Mouse (Mus musculus) liver, embryonic 13.5 days (tissue): ENCODE measurements around the gene Shisa6. TPM values are rescaled to one million over a fixed set of nuclear protein-coding genes. Genes with fewer than 3 reads are reported as not detected.

ENCODE experiments used
- ATAC-seq: fragments of 200-750 bp; cut with Nextera tagmentation; 2 replicates; pipeline ENCODE4 v1.8.0; 2017; ENCODE audit warnings: low read depth, mild to moderate bottlenecking, moderate number of reproducible peaks, moderate library complexity
- DNase-seq: peaks from one replicate; pipeline ENCODE4 v3.0.0; 2022
- H3K27ac ChIP-seq: fragments of 300-500 bp; sonication (generic); 2 replicates; pipeline ENCODE4 v1.5.1; 2015; ENCODE audit warnings: moderate library complexity, mild to moderate bottlenecking, inconsistent platforms
- H3K27me3 ChIP-seq: fragments of 300-500 bp; sonication (generic); 2 replicates; pipeline ENCODE4 v1.6.1; 2015; ENCODE audit warnings: mild to moderate bottlenecking, inconsistent platforms
- H3K36me3 ChIP-seq: fragments of 300-500 bp; sonication (generic); 2 replicates; pipeline ENCODE4 v1.6.1; 2015; ENCODE audit warnings: mild to moderate bottlenecking, inconsistent platforms
- H3K4me1 ChIP-seq: fragments of 300-500 bp; sonication (generic); replicated peaks from 2 replicates; pipeline ENCODE4 v1.6.1; 2015; ENCODE audit warnings: inconsistent platforms
- H3K4me2 ChIP-seq: fragments of 300-500 bp; sonication (generic); 2 replicates; pipeline ENCODE4 v1.6.1; 2015; ENCODE audit warnings: inconsistent platforms, mild to moderate bottlenecking, moderate library complexity
- H3K4me3 ChIP-seq: fragments of 300-500 bp; sonication (generic); replicated peaks from 2 replicates; pipeline ENCODE4 v1.5.1; 2015; ENCODE audit warnings: mild to moderate bottlenecking, inconsistent platforms
- H3K9ac ChIP-seq: fragments of 300-500 bp; sonication (generic); 2 replicates; pipeline ENCODE4 v1.6.1; 2015; ENCODE audit warnings: mild to moderate bottlenecking, inconsistent platforms
- H3K9me3 ChIP-seq: fragments of 300-500 bp; sonication (generic); replicated peaks from 2 replicates; pipeline ENCODE4 v1.6.1; 2016; ENCODE audit warnings: inconsistent platforms
- WGBS: fragments of 180-500 bp; shearing (Covaris S2); methylation state at CpG from one replicate; pipeline ENCODE4 v1.1.7; 2015; ENCODE audit not compliant: insufficient replicate concordance; 5-methylcytosine and 5-hydroxymethylcytosine counted together
- polyA plus RNA-seq: library from polyadenylated mRNA; unstranded; fragments of >200 nt; fragmentation: Nextera tagmentation; extraction: Ambion mirVana; gene quantifications from 2 replicates; pipeline ENCODE4 v1.2.1, GENCODE M21; 2015

Gene Shisa6
- not detected in 2 replicates for polyA plus RNA-seq

GRCm38 (mm10) chr11:66525371-66526045, at the start of gene Shisa6:
Gene Shisa6, minus strand, starts transcription at chr11:66525964.
- H3K27me3 ChIP-seq = peaks cover 76% of the 10 kb centered on the region
- no peak within 1 kb of the TSS for H3K9ac ChIP-seq
- peak within 1 kb of the TSS; percentile 42 for H3K4me3 ChIP-seq
- DNase-seq (no peak), ATAC-seq (no peak)
- H3K36me3 ChIP-seq = no peaks in the 10 kb centered on the region
- H3K9me3 ChIP-seq = no peaks in the 10 kb centered on the region
- no peak within 1 kb of the TSS for H3K27ac ChIP-seq
- no peaks in the 10 kb centered on the region for H3K4me1 ChIP-seq
- H3K4me2 ChIP-seq = peak within 1 kb of the TSS; percentile 52
- WGBS = 2% methylated on average over 76 of the region's 89 CpGs

GRCm38 (mm10) chr11:66573888-66574287, 48.1 kb upstream of the Shisa6 start:
- H3K36me3 ChIP-seq = no peaks in the 10 kb centered on the region
- no peak for DNase-seq
- H3K4me2 ChIP-seq = no peak overlapping the region
- H3K27me3 ChIP-seq = 0 out of 2 replicates have a peak, but pooled peaks cover 1% of the 10 kb centered on the region
- H3K27ac ChIP-seq = no peak overlapping the region
- no peak for ATAC-seq
- no peaks in the 10 kb centered on the region for H3K9me3 ChIP-seq
- no peak overlapping the region for H3K4me3 ChIP-seq
- 18% methylated on average over 2 of the region's 2 CpGs for WGBS
- no peak overlapping the region for H3K9ac ChIP-seq
- no peaks in the 10 kb centered on the region for H3K4me1 ChIP-seq

- Histone ChIP-seq H3K9ac (no peak overlapping the region), H3K27me3 (peaks cover 23% of the 10 kb centered on the region), H3K4me2 (no peak overlapping the region), H3K9me3 (no peaks in the 10 kb centered on the region), H3K4me3 (no peak overlapping the region), H3K4me1 (no peaks in the 10 kb centered on the region), H3K27ac (no peak overlapping the region), H3K36me3 (no peaks in the 10 kb centered on the region)
- no peak for DNase-seq
- WGBS = 46% methylated on average over 4 of the region's 4 CpGs
- ATAC-seq = no peak
Observed at GRCm38 (mm10) chr11:66569045-66569444, 43.3 kb upstream of the Shisa6 start.

- Histone ChIP-seq H3K4me1 (no peaks in the 10 kb centered on the region), H3K27me3 (peaks cover 23% of the 10 kb centered on the region), H3K9ac (no peak overlapping the region), H3K4me3 (no peak overlapping the region), H3K4me2 (no peak overlapping the region), H3K36me3 (no peaks in the 10 kb centered on the region), H3K27ac (no peak overlapping the region), H3K9me3 (no peaks in the 10 kb centered on the region)
- 20% methylated on average over 4 of the region's 4 CpGs for WGBS
- DNase-seq (no peak), ATAC-seq (no peak)
Observed at GRCm38 (mm10) chr11:66568386-66568791, 42.6 kb upstream of the Shisa6 start.

- WGBS = 2% methylated on average over 10 of the region's 10 CpGs
- no peaks in the 10 kb centered on the region for H3K36me3 ChIP-seq
- no peak overlapping the region for H3K4me2 ChIP-seq
- no peak overlapping the region for H3K4me3 ChIP-seq
- no peaks in the 10 kb centered on the region for H3K9me3 ChIP-seq
- DNase-seq (no peak), ATAC-seq (no peak)
- H3K27me3 ChIP-seq = peaks cover 23% of the 10 kb centered on the region
- H3K4me1 ChIP-seq = no peaks in the 10 kb centered on the region
- H3K27ac ChIP-seq = no peak overlapping the region
- no peak overlapping the region for H3K9ac ChIP-seq
Observed at GRCm38 (mm10) chr11:66567382-66567781, 41.6 kb upstream of the Shisa6 start.

DNA sequence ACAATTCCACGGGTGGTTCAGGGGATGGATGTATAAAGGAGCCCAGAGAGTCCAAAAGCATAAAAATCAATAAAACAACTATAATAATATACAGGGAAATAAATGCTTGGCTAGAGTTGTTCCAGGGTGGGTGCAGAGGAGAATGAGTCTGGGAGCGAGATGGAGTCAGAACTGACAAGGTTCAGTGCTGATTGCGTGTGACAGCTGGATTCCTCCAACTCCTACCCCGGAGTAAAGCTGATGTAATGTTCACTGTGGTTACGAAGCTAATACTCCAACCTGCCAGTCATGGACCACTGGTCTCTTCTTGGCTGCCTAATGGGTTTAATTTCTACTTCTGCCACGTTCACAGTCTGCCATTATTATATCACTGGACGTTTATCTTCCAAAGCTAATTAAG, 36.5 kb upstream of the Shisa6 start:
- H3K4me2 ChIP-seq = no peak overlapping the region
- H3K9ac ChIP-seq = no peak overlapping the region
- H3K4me3 ChIP-seq = no peak overlapping the region
- 48% methylated on average over 7 of the region's 7 CpGs for WGBS
- peaks cover 7% of the 10 kb centered on the region; the same call in 1 of the 2 replicates for H3K27me3 ChIP-seq
- H3K27ac ChIP-seq = no peak overlapping the region
- H3K9me3 ChIP-seq = no peaks in the 10 kb centered on the region
- H3K36me3 ChIP-seq = no peaks in the 10 kb centered on the region
- ATAC-seq = no peak
- H3K4me1 ChIP-seq = no peaks in the 10 kb centered on the region
- DNase-seq = no peak

GRCm38 (mm10) chr11:66537820-66538219, 12.1 kb upstream of the Shisa6 start:
- Histone ChIP-seq H3K4me2 (no peak overlapping the region), H3K4me1 (no peaks in the 10 kb centered on the region), H3K27me3 (no peaks in the 10 kb centered on the region), H3K4me3 (no peak overlapping the region), H3K27ac (no peak overlapping the region), H3K36me3 (no peaks in the 10 kb centered on the region), H3K9me3 (no peaks in the 10 kb centered on the region), H3K9ac (no peak overlapping the region)
- 27% methylated on average over 1 of the region's 1 CpGs for WGBS
- no peak for ATAC-seq
- DNase-seq = no peak

DNA sequence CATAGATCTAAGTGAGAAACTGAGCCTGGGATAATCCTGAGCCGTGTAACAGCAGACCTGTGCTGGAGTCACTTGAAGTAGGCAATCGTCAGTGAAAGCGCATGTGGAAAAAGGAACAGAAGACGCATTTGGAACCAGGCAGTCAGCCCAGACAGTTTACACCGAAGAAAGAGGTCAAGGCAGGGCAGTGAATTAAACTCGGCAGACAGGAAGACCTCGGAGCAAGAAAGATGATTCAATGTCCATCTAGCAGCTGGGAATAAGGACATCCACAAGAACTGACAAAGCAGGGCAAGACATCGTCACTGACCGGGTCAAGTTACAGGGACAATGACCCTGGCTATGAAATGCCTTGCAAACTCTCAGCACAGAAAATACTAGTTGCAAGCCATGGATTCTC, 10.1 kb upstream of the Shisa6 start:
- Histone ChIP-seq H3K27me3 (no peaks in the 10 kb centered on the region), H3K4me2 (no peak overlapping the region), H3K27ac (no peak overlapping the region), H3K9ac (no peak overlapping the region), H3K4me1 (no peaks in the 10 kb centered on the region), H3K36me3 (no peaks in the 10 kb centered on the region), H3K4me3 (no peak overlapping the region), H3K9me3 (no peaks in the 10 kb centered on the region)
- no peak for ATAC-seq
- no peak for DNase-seq
- 67% methylated on average over 9 of the region's 9 CpGs for WGBS

- H3K4me1 ChIP-seq = no peaks in the 10 kb centered on the region
Observed at GRCm38 (mm10) chr11:66535156-66535555, 9.4 kb upstream of the Shisa6 start.

DNA sequence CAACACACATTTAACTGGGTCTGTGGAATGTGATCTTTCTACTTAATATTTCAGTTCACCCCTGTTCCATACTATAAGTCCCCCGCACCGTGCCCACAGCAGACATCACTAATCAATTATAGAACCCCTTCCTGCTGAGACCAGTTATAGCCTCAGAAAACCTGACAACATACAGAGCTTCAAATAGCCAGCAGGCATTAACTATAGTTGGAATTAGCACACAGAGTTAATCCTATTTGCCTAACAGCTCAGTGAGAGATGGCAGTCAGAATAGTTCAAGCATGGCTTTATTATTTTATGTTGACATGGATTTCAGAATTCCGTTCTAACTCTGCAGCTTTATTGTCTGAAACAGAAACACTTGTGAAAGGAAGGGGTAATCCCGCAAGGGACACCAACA, 8.5 kb upstream of the Shisa6 start:
- H3K27ac ChIP-seq = no peak overlapping the region
- no peak overlapping the region for H3K9ac ChIP-seq
- H3K4me2 ChIP-seq = no peak overlapping the region
- no peaks in the 10 kb centered on the region for H3K36me3 ChIP-seq
- DNase-seq (no peak), ATAC-seq (no peak)
- H3K4me1 ChIP-seq = no peaks in the 10 kb centered on the region
- H3K9me3 ChIP-seq = no peaks in the 10 kb centered on the region
- WGBS = 67% methylated on average over 4 of the region's 4 CpGs
- H3K4me3 ChIP-seq = no peak overlapping the region
- H3K27me3 ChIP-seq = peaks cover 4% of the 10 kb centered on the region

More at GRCm38 (mm10) chr11:66535156-66535555, 9.4 kb upstream of the Shisa6 start:
- Histone ChIP-seq H3K9me3 (no peaks in the 10 kb centered on the region), H3K36me3 (no peaks in the 10 kb centered on the region), H3K9ac (no peak overlapping the region), H3K4me2 (no peak overlapping the region), H3K4me3 (no peak overlapping the region), H3K27me3 (no peaks in the 10 kb centered on the region), H3K27ac (no peak overlapping the region)
- WGBS = 71% methylated on average over 4 of the region's 4 CpGs
- DNase-seq (no peak), ATAC-seq (no peak)

GRCm38 (mm10) chr11:66528146-66528545, 2.4 kb upstream of the Shisa6 start:
- Histone ChIP-seq H3K36me3 (no peaks in the 10 kb centered on the region), H3K27ac (no peak overlapping the region), H3K4me3 (no peak overlapping the region), H3K4me2 (no peak overlapping the region), H3K4me1 (no peaks in the 10 kb centered on the region), H3K27me3 (peaks cover 65% of the 10 kb centered on the region), H3K9ac (no peak overlapping the region), H3K9me3 (no peaks in the 10 kb centered on the region)
- DNase-seq (no peak), ATAC-seq (no peak)

GRCm38 (mm10) chr11:66527343-66527742, 1.6 kb upstream of the Shisa6 start:
- H3K27ac ChIP-seq = no peak overlapping the region
- ATAC-seq = no peak
- 0% methylated on average over 5 of the region's 5 CpGs for WGBS
- no peaks in the 10 kb centered on the region for H3K36me3 ChIP-seq
- no peak overlapping the region for H3K4me2 ChIP-seq
- peaks cover 73% of the 10 kb centered on the region for H3K27me3 ChIP-seq
- DNase-seq = no peak
- no peaks in the 10 kb centered on the region for H3K9me3 ChIP-seq
- H3K4me1 ChIP-seq = no peaks in the 10 kb centered on the region
- no peak overlapping the region for H3K9ac ChIP-seq
- H3K4me3 ChIP-seq = no peak overlapping the region
